Mouse (Mus musculus) stomach, postnatal 0 days (tissue): ENCODE results near the gene Ppp1r8. TPM values are rescaled to one million over a fixed set of nuclear protein-coding genes. Genes with fewer than 3 reads are reported as not detected.
"Not testable (repeated sequence)": the region's sequence is repeated elsewhere in the genome, so short reads cannot be mapped to it uniquely, and the experiment has no call there.

Experiments
- ATAC-seq: fragments of 200-750 bp; cut with Nextera tagmentation; 2 replicates; pipeline ENCODE4 v1.8.0; 2017; ENCODE audit not compliant: low FRiP score, low TSS enrichment
- DNase-seq: peaks from one replicate; pipeline ENCODE4 v3.0.0-alpha.2; 2016; ENCODE audit warnings: low spot score
- H3K27ac ChIP-seq: fragments of 300-500 bp; sonication (generic); replicated peaks from 2 replicates; pipeline ENCODE4 v1.5.1; 2014; ENCODE audit warnings: mild to moderate bottlenecking, control low read depth
- H3K27me3 ChIP-seq: fragments of 300-500 bp; sonication (generic); 2 replicates; pipeline ENCODE4 v1.6.1; 2014; ENCODE audit warnings: low read length; ENCODE audit not compliant: control insufficient read depth, insufficient read depth
- H3K36me3 ChIP-seq: fragments of 300-500 bp; sonication (generic); 2 replicates; pipeline ENCODE4 v1.6.1; 2014; ENCODE audit warnings: low read length, mixed read lengths; ENCODE audit not compliant: control insufficient read depth, insufficient read depth
- H3K4me1 ChIP-seq: fragments of 300-500 bp; sonication (generic); replicated peaks from 2 replicates; pipeline ENCODE4 v1.6.1; 2014; ENCODE audit warnings: antibody characterized with exemption; ENCODE audit not compliant: control insufficient read depth, insufficient read depth
- H3K4me2 ChIP-seq: fragments of 300-500 bp; sonication (generic); replicated peaks from 2 replicates; pipeline ENCODE4 v1.6.1; 2014; ENCODE audit warnings: low read depth, mild to moderate bottlenecking, control low read depth, moderate library complexity
- H3K4me3 ChIP-seq: fragments of 300-500 bp; sonication (generic); 2 replicates; pipeline ENCODE4 v1.5.1; 2014; ENCODE audit warnings: low read depth, low read length, control low read depth
- H3K9ac ChIP-seq: fragments of 300-500 bp; sonication (generic); 2 replicates; pipeline ENCODE4 v1.6.1; 2014; ENCODE audit warnings: mild to moderate bottlenecking, low read length, control low read depth, mixed read lengths
- H3K9me3 ChIP-seq: fragments of 300-500 bp; sonication (generic); 2 replicates; pipeline ENCODE4 v1.6.1; 2016; ENCODE audit warnings: low read length; ENCODE audit not compliant: control insufficient read depth
- CTCF ChIP-seq: IDR thresholded peaks from 2 replicates; pipeline ENCODE4 v1.5.1; 2016; ENCODE audit warnings: antibody characterized with exemption, low read depth, mild to moderate bottlenecking, moderate library complexity
- EP300 ChIP-seq: optimal IDR thresholded peaks from 2 replicates; pipeline ENCODE3; 2016; ENCODE audit warnings: antibody characterized with exemption
- WGBS: fragments of 180-500 bp; shearing (Covaris S2); extraction: QIAGEN DNeasy Blood & Tissue Kit; methylation state at CpG from one replicate; pipeline ENCODE4 v1.1.7; 2014; 5-methylcytosine and 5-hydroxymethylcytosine counted together
- polyA plus RNA-seq: library from polyadenylated mRNA; unstranded; fragments of >200 nt; fragmentation: Nextera tagmentation; extraction: Ambion mirVana; gene quantifications from 2 replicates; pipeline ENCODE4 v1.2.1, GENCODE M21; 2015

The Ppp1r8 gene
- polyA plus RNA-seq, 1 experiment from 2014 or later = 18.9 TPM

- WGBS = 95% methylated on average over 7 of the region's 7 CpGs
- H3K4me2 ChIP-seq = no peak overlapping the region
Measured at GRCm38 (mm10) chr4:132803876-132804275, 39.1 kb downstream of the Ppp1r8 start.

GRCm38 (mm10) chr4:132803212-132803611, 39.8 kb downstream of the Ppp1r8 start:
- TF ChIP-seq EP300 = no peak
- TF ChIP-seq CTCF = no peak
- H3K27ac ChIP-seq = no peak overlapping the region
- no peak overlapping the region for H3K4me2 ChIP-seq
- no peak overlapping the region for H3K9ac ChIP-seq
- 87% methylated on average over 5 of the region's 5 CpGs for WGBS
- no peak overlapping the region for H3K4me3 ChIP-seq
- H3K27me3 ChIP-seq = no peaks in the 10 kb centered on the region
- no peaks in the 10 kb centered on the region for H3K4me1 ChIP-seq
- no peaks in the 10 kb centered on the region for H3K36me3 ChIP-seq
- no peaks in the 10 kb centered on the region for H3K9me3 ChIP-seq
- ATAC-seq (no peak), DNase-seq (no peak)

More at GRCm38 (mm10) chr4:132803876-132804275, 39.1 kb downstream of the Ppp1r8 start:
- H3K27me3 ChIP-seq = no peaks in the 10 kb centered on the region
- H3K9me3 ChIP-seq = no peaks in the 10 kb centered on the region
- H3K4me3 ChIP-seq = no peak overlapping the region
- ATAC-seq = no peak
- no peak for DNase-seq
- no peak overlapping the region for H3K27ac ChIP-seq
- no peak overlapping the region for H3K9ac ChIP-seq
- H3K36me3 ChIP-seq = no peaks in the 10 kb centered on the region
- H3K4me1 ChIP-seq = no peaks in the 10 kb centered on the region
- TF ChIP-seq EP300 = no peak
- TF ChIP-seq CTCF = no peak

GRCm38 (mm10) chr4:132802171-132802637, 40.8 kb downstream of the Ppp1r8 start:
- TF ChIP-seq EP300 = no peak
- TF ChIP-seq CTCF = no peak
- no peak for DNase-seq
- Histone ChIP-seq H3K36me3 (no peaks in the 10 kb centered on the region), H3K4me3 (no peak overlapping the region), H3K9me3 (no peaks in the 10 kb centered on the region), H3K27me3 (no peaks in the 10 kb centered on the region), H3K4me1 (no peaks in the 10 kb centered on the region), H3K9ac (no peak overlapping the region), H3K27ac (0 out of 2 replicates have a peak overlapping the region, but pooled peaks have one; percentile 35), H3K4me2 (no peak overlapping the region)
- ATAC-seq = no peak
- 60% methylated on average over 16 of the region's 16 CpGs for WGBS

GRCm38 (mm10) chr4:132801176-132802077, 41.5 kb downstream of the Ppp1r8 start:
- WGBS = 84% methylated on average over 18 of the region's 18 CpGs
- ATAC-seq = no peak
- TF ChIP-seq CTCF (no peak), EP300 (no peak)
- DNase-seq = no peak
- H3K36me3 ChIP-seq = no peaks in the 10 kb centered on the region
- 0 out of 2 replicates have a peak overlapping the region, but pooled peaks have one; percentile 35 for H3K27ac ChIP-seq
- H3K9me3 ChIP-seq = no peaks in the 10 kb centered on the region
- no peaks in the 10 kb centered on the region for H3K27me3 ChIP-seq
- H3K9ac ChIP-seq = no peak overlapping the region
- no peaks in the 10 kb centered on the region for H3K4me1 ChIP-seq
- H3K4me2 ChIP-seq = no peak overlapping the region
- no peak overlapping the region for H3K4me3 ChIP-seq

- no peak overlapping the region for H3K27ac ChIP-seq
- no peak for TF ChIP-seq EP300
- TF ChIP-seq CTCF = no peak
- 81% methylated on average over 4 of the region's 4 CpGs for WGBS
- no peak overlapping the region for H3K9ac ChIP-seq
- H3K36me3 ChIP-seq = no peaks in the 10 kb centered on the region
- H3K4me2 ChIP-seq = no peak overlapping the region
- no peak for DNase-seq
- no peak overlapping the region for H3K4me3 ChIP-seq
- H3K27me3 ChIP-seq = no peaks in the 10 kb centered on the region
- H3K9me3 ChIP-seq = no peaks in the 10 kb centered on the region
- ATAC-seq = no peak
- H3K4me1 ChIP-seq = no peaks in the 10 kb centered on the region
Measured at GRCm38 (mm10) chr4:132799845-132800244, 43.1 kb downstream of the Ppp1r8 start.

GRCm38 (mm10) chr4:132798666-132799065, 44.3 kb downstream of the Ppp1r8 start:
- not testable (repeated sequence) for H3K4me1 ChIP-seq, H3K27ac ChIP-seq, ATAC-seq, H3K4me2 ChIP-seq, H3K36me3 ChIP-seq, DNase-seq, H3K27me3 ChIP-seq, H3K9ac ChIP-seq, H3K4me3 ChIP-seq, H3K9me3 ChIP-seq
- 88% methylated on average over 3 of the region's 3 CpGs for WGBS
